ENCODE assay signal across 9 mouse cellular contexts in the genomic region with DNA sequence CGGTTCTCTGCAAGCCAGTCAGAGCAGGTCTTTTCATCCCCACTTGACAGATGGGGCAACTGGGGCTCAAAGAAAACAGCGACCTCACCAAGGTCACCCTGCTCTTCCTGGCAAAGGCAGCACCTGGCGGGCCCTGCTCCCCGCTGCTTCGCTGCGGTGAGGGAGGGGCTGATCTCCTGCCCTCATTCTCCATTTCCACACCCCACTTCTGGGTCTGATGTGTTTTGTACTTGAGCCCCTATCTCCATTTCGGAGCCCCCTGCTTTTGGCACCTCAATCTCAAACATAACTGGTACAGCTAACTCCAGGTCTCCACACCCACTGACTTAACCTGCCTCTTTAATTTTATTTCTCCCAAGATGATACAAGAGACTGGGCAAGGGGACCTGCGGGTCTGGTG. TPM values are rescaled to one million over a fixed set of nuclear protein-coding genes. Genes with fewer than 3 reads are reported as not detected.
DNase-seq lines count a peak whose midpoint lies in the region; ATAC-seq and TF ChIP-seq lines count a peak whose summit lies in the region.
"Had no signal": no experiment of that assay in that cellular context is flagged by ENCODE, and none has a peak within 500 bp of the region (broad histone marks: within the 10 kb centered on the region; RNA-seq: fewer than 3 reads in every experiment).

No protein-coding gene starts in this region.

- DNase-seq in cerebellum, adult 9-11 months, result peak; percentile 53
- no peak for DNase-seq in cerebellum, adult 2 months
- no peak for DNase-seq in lung, postnatal 4 days
- DNase-seq in limb, embryonic 14.5 days (ENCODE audit: low spot score), result no peak
- no peak for DNase-seq in stomach, postnatal 0 days (ENCODE audit: low spot score)
- DNase-seq in layer of hippocampus, adult 11-12 months (ENCODE audit: low spot score), result no peak
- DNase-seq in right cerebral cortex, postnatal 14 days, result no peak

- ATAC-seq in lung, embryonic 15.5 days (ENCODE audit: borderline replicate concordance, extremely low read depth, low FRiP score, low TSS enrichment), result no peak
- no peak for ATAC-seq in limb, embryonic 14.5 days (ENCODE audit: low FRiP score, low read depth)
- ATAC-seq in stomach, postnatal 0 days (ENCODE audit: low FRiP score, low TSS enrichment), result no peak

- H3K27ac ChIP-seq in cerebellum, adult 2 months (ENCODE audit: insufficient read depth, low read length), result no peak overlapping the region
- no peak overlapping the region for H3K27ac ChIP-seq in lung, embryonic 15.5 days
- no peak overlapping the region for H3K27ac ChIP-seq in limb, embryonic 14.5 days (replicated peaks; ENCODE audit: low read depth, low read length)
- H3K27ac ChIP-seq in stomach, postnatal 0 days (replicated peaks), result no peak overlapping the region

- peak overlapping the region; percentile 96 for H3K4me2 ChIP-seq in lung, embryonic 15.5 days
- peak overlapping the region; percentile 98 for H3K4me2 ChIP-seq in limb, embryonic 14.5 days (replicated peaks; ENCODE audit: low read depth, low read length, severe bottlenecking)
- peak overlapping the region; percentile 89 for H3K4me2 ChIP-seq in stomach, postnatal 0 days (replicated peaks; ENCODE audit: low read depth)

- H3K27me3 ChIP-seq in cerebellum, adult 2 months (ENCODE audit: control insufficient read depth, insufficient read depth, low read length), result no peaks in the 10 kb centered on the region
- peaks cover 11% of the 10 kb centered on the region; the same call in 1 of the 2 replicates for H3K27me3 ChIP-seq in lung, embryonic 15.5 days
- H3K27me3 ChIP-seq in limb, embryonic 14.5 days (ENCODE audit: control insufficient read depth, insufficient read depth, low read length), result no peaks in the 10 kb centered on the region
- H3K27me3 ChIP-seq in stomach, postnatal 0 days (ENCODE audit: control insufficient read depth, insufficient read depth, low read length), result no peaks in the 10 kb centered on the region

- H3K36me3 ChIP-seq in lung, embryonic 15.5 days, result peaks cover 16% of the 10 kb centered on the region; the same call in 1 of the 2 replicates
- peaks cover 27% of the 10 kb centered on the region for H3K36me3 ChIP-seq in limb, embryonic 14.5 days (ENCODE audit: control insufficient read depth, insufficient read depth, low read length)
- H3K36me3 ChIP-seq in stomach, postnatal 0 days (ENCODE audit: control insufficient read depth, insufficient read depth, low read length), result peaks cover 7% of the 10 kb centered on the region; the same call in 1 of the 2 replicates

- peaks cover 32% of the 10 kb centered on the region for H3K4me1 ChIP-seq in cerebellum, adult 2 months (ENCODE audit: control insufficient read depth, insufficient read depth, low read length)
- H3K4me1 ChIP-seq in lung, embryonic 15.5 days, result peaks cover 58% of the 10 kb centered on the region
- H3K4me1 ChIP-seq in limb, embryonic 14.5 days (ENCODE audit: control insufficient read depth, insufficient read depth, low read length), result peaks cover 52% of the 10 kb centered on the region
- H3K4me1 ChIP-seq in stomach, postnatal 0 days (replicated peaks; ENCODE audit: control insufficient read depth, insufficient read depth), result peaks cover 11% of the 10 kb centered on the region

- TF ChIP-seq EP300 in stomach, postnatal 0 days (optimal IDR thresholded peaks at IDR 0.05), result no peak

- TF ChIP-seq POLR2A in cerebellum, adult 2 months (IDR thresholded peaks at IDR 0.05; ENCODE audit: borderline replicate concordance, insufficient read depth, low read length), result no peak
- no peak for TF ChIP-seq POLR2A in limb, embryonic 14.5 days (IDR thresholded peaks at IDR 0.05; ENCODE audit: borderline replicate concordance, extremely low read depth, insufficient read depth, insufficient read length)

- WGBS in cerebellum, adult 2 months, result 37% methylated on average over 8 of the region's 8 CpGs
- 17% methylated on average over 8 of the region's 8 CpGs for WGBS in lung, embryonic 15.5 days
- WGBS in limb, embryonic 14.5 days, result 16% methylated on average over 8 of the region's 8 CpGs
- 26% methylated on average over 8 of the region's 8 CpGs for WGBS in stomach, postnatal 0 days

- no peak for TF ChIP-seq CTCF in cerebellum, adult 2 months (IDR thresholded peaks at IDR 0.05; ENCODE audit: borderline replicate concordance, insufficient read depth, low read depth, low read length)
- no peak for TF ChIP-seq CTCF in stomach, postnatal 0 days (IDR thresholded peaks at IDR 0.05; ENCODE audit: low read depth)

- H3K4me3 ChIP-seq in cerebellum, adult 2 months (replicated peaks; ENCODE audit: insufficient read depth, low read depth, low read length), result no peak overlapping the region
- peak overlapping the region; percentile 50 for H3K4me3 ChIP-seq in lung, embryonic 15.5 days
- peak overlapping the region; percentile 47 for H3K4me3 ChIP-seq in limb, embryonic 14.5 days (replicated peaks; ENCODE audit: low read length)
- peak overlapping the region; percentile 47 for H3K4me3 ChIP-seq in stomach, postnatal 0 days (ENCODE audit: low read depth, low read length)

- H3K9me3 ChIP-seq in lung, embryonic 15.5 days, result no peaks in the 10 kb centered on the region
- no peaks in the 10 kb centered on the region for H3K9me3 ChIP-seq in limb, embryonic 14.5 days (ENCODE audit: control insufficient read depth, low read length)
- H3K9me3 ChIP-seq in stomach, postnatal 0 days (ENCODE audit: control insufficient read depth, low read length), result no peaks in the 10 kb centered on the region

- no peak overlapping the region for H3K9ac ChIP-seq in lung, embryonic 15.5 days
- peak overlapping the region; percentile 56 for H3K9ac ChIP-seq in limb, embryonic 14.5 days (ENCODE audit: low read depth, low read length, severe bottlenecking)
- peak overlapping the region; percentile 18; the same call in 1 of the 2 replicates for H3K9ac ChIP-seq in stomach, postnatal 0 days (ENCODE audit: low read length)

RNA-seq across cellular contexts. Expression of a gene that starts 12.6 kb away (rescaled TPM):
- 46.3 and 48.9 TPM in 2 replicates for polyA plus RNA-seq in cerebellum, adult 2 months (2012; rRNA removed)
- polyA plus RNA-seq in lung, embryonic 15.5 days (2015; fragmentation: Nextera tagmentation; extraction: Ambion mirVana), result 21.7 and 21.8 TPM in 2 replicates
- polyA plus RNA-seq in limb, embryonic 14.5 days (2012; rRNA removed), result 56.2 and 57.0 TPM in 2 replicates
- 21.3 and 23.1 TPM in 2 replicates for polyA plus RNA-seq in limb, embryonic 14.5 days (2014; fragmentation: Nextera tagmentation; extraction: Ambion mirVana)
- polyA plus RNA-seq in stomach, postnatal 0 days (2015; fragmentation: Nextera tagmentation; extraction: Ambion mirVana), result 18.2 and 19.2 TPM in 2 replicates

RNA-seq across cellular contexts. Expression of a gene that starts 21.9 kb away (rescaled TPM):
- 101 TPM in 2 replicates for polyA plus RNA-seq in cerebellum, adult 2 months (2012; rRNA removed)
- 108 and 110 TPM in 2 replicates for polyA plus RNA-seq in lung, embryonic 15.5 days (2015; fragmentation: Nextera tagmentation; extraction: Ambion mirVana)
- polyA plus RNA-seq in limb, embryonic 14.5 days (2012; rRNA removed), result 81.0 and 82.5 TPM in 2 replicates
- 94.3 TPM in 2 replicates for polyA plus RNA-seq in limb, embryonic 14.5 days (2014; fragmentation: Nextera tagmentation; extraction: Ambion mirVana)
- 45.2 and 45.3 TPM in 2 replicates for polyA plus RNA-seq in stomach, postnatal 0 days (2015; fragmentation: Nextera tagmentation; extraction: Ambion mirVana)

RNA-seq across cellular contexts. Expression of a gene that starts 25.1 kb away (rescaled TPM):
- 89.9 and 102 TPM in 2 replicates for polyA plus RNA-seq in cerebellum, adult 2 months (2012; rRNA removed)
- polyA plus RNA-seq in lung, embryonic 15.5 days (2015; fragmentation: Nextera tagmentation; extraction: Ambion mirVana), result 28.5 and 29.7 TPM in 2 replicates
- polyA plus RNA-seq in limb, embryonic 14.5 days (2012; rRNA removed), result 91.5 and 93.6 TPM in 2 replicates
- polyA plus RNA-seq in limb, embryonic 14.5 days (2014; fragmentation: Nextera tagmentation; extraction: Ambion mirVana), result 52.7 and 59.6 TPM in 2 replicates
- 13.3 and 17.8 TPM in 2 replicates for polyA plus RNA-seq in stomach, postnatal 0 days (2015; fragmentation: Nextera tagmentation; extraction: Ambion mirVana)

RNA-seq across cellular contexts. Expression of a gene that starts 42.5 kb away (rescaled TPM):
- polyA plus RNA-seq in cerebellum, adult 2 months (2012; rRNA removed), result not detected in 2 replicates
- not detected in 2 replicates for polyA plus RNA-seq in lung, embryonic 15.5 days (2015; fragmentation: Nextera tagmentation; extraction: Ambion mirVana)
- 0.35 and 0.51 TPM in 2 replicates for polyA plus RNA-seq in limb, embryonic 14.5 days (2012; rRNA removed)
- 0.12 and 0.17 TPM in 2 replicates for polyA plus RNA-seq in limb, embryonic 14.5 days (2014; fragmentation: Nextera tagmentation; extraction: Ambion mirVana)
- polyA plus RNA-seq in stomach, postnatal 0 days (2015; fragmentation: Nextera tagmentation; extraction: Ambion mirVana), result 0.08 TPM in 1 of 2 replicates, not detected in the other
- polyA plus RNA-seq: urinary bladder, adult 2 months had no signal

RNA-seq across cellular contexts. Expression of a gene that starts 58.4 kb away (rescaled TPM):
- 0.18 and 0.21 TPM in 2 replicates for polyA plus RNA-seq in cerebellum, adult 2 months (2012; rRNA removed)
- polyA plus RNA-seq in lung, embryonic 15.5 days (2015; fragmentation: Nextera tagmentation; extraction: Ambion mirVana), result 0.36 and 0.59 TPM in 2 replicates
- polyA plus RNA-seq in limb, embryonic 14.5 days (2012; rRNA removed), result 2.7 and 3.8 TPM in 2 replicates
- polyA plus RNA-seq in limb, embryonic 14.5 days (2014; fragmentation: Nextera tagmentation; extraction: Ambion mirVana), result 0.62 and 1.1 TPM in 2 replicates
- 0.21 and 0.25 TPM in 2 replicates for polyA plus RNA-seq in stomach, postnatal 0 days (2015; fragmentation: Nextera tagmentation; extraction: Ambion mirVana)
